Mouse (Mus musculus) hindbrain, postnatal 0 days (tissue): Measurements from ENCODE around the gene Ift57. TPM values are rescaled to one million over a fixed set of nuclear protein-coding genes. Genes with fewer than 3 reads are reported as not detected.

Experiments
- ATAC-seq: fragments of 200-750 bp; cut with Nextera tagmentation; 2 replicates; pipeline ENCODE4 v1.8.0; 2017; ENCODE audit warnings: mild to moderate bottlenecking, moderate TSS enrichment, moderate library complexity
- DNase-seq: peaks from one replicate; pipeline ENCODE4 v3.0.0-alpha.2; 2015; ENCODE audit warnings: low spot score
- H3K27ac ChIP-seq: fragments of 300-500 bp; sonication (generic); 2 replicates; pipeline ENCODE4 v1.5.1; 2014; ENCODE audit warnings: mild to moderate bottlenecking
- H3K27me3 ChIP-seq: fragments of 300-500 bp; sonication (generic); 2 replicates; pipeline ENCODE4 v1.6.1; 2014; ENCODE audit warnings: low read length, mixed read lengths; ENCODE audit not compliant: insufficient read depth
- H3K36me3 ChIP-seq: fragments of 300-500 bp; sonication (generic); 2 replicates; pipeline ENCODE4 v1.6.1; 2014; ENCODE audit warnings: low read length, mixed read lengths; ENCODE audit not compliant: insufficient read depth
- H3K4me1 ChIP-seq: fragments of 300-500 bp; sonication (generic); 2 replicates; pipeline ENCODE4 v1.6.1; 2014; ENCODE audit warnings: antibody characterized with exemption, low read length, mixed read lengths; ENCODE audit not compliant: insufficient read depth
- H3K4me2 ChIP-seq: fragments of 300-500 bp; sonication (generic); 2 replicates; pipeline ENCODE4 v1.6.1; 2014; ENCODE audit warnings: low read depth, mild to moderate bottlenecking, low read length, moderate library complexity, mixed read lengths
- H3K4me3 ChIP-seq: fragments of 300-500 bp; sonication (generic); 2 replicates; pipeline ENCODE4 v1.5.1; 2014; ENCODE audit warnings: low read length
- H3K9ac ChIP-seq: fragments of 300-500 bp; sonication (generic); replicated peaks from 2 replicates; pipeline ENCODE4 v1.6.1; 2014; ENCODE audit warnings: mild to moderate bottlenecking, low read length, moderate library complexity, mixed read lengths
- H3K9me3 ChIP-seq: fragments of 300-500 bp; sonication (generic); 2 replicates; pipeline ENCODE4 v1.6.1; 2016; ENCODE audit warnings: low read length, mixed read lengths
- CTCF ChIP-seq: IDR thresholded peaks from 2 replicates; pipeline ENCODE4 v1.5.1; 2016; ENCODE audit warnings: antibody characterized with exemption, control low read depth, low read depth
- WGBS: fragments of 180-500 bp; shearing (Covaris S2); extraction: QIAGEN DNeasy Blood & Tissue Kit; methylation state at CpG from one replicate; pipeline ENCODE4 v1.1.7; 2014; 5-methylcytosine and 5-hydroxymethylcytosine counted together
- polyA plus RNA-seq: library from polyadenylated mRNA; unstranded; fragments of >200 nt; fragmentation: Nextera tagmentation; extraction: Ambion mirVana; gene quantifications from 2 replicates; pipeline ENCODE4 v1.2.1, GENCODE M21; 2015
- total RNA-seq: library from RNA; depleted of rRNA; stranded (reverse); fragments of >200 nt; gene quantifications from 2 replicates; pipeline ENCODE4 v1.2.3, GENCODE M21; 2014

Ift57 gene
- total and polyA plus RNA-seq, 2 experiments from 2014 or later = 11.0 to 46.2 TPM

DNA sequence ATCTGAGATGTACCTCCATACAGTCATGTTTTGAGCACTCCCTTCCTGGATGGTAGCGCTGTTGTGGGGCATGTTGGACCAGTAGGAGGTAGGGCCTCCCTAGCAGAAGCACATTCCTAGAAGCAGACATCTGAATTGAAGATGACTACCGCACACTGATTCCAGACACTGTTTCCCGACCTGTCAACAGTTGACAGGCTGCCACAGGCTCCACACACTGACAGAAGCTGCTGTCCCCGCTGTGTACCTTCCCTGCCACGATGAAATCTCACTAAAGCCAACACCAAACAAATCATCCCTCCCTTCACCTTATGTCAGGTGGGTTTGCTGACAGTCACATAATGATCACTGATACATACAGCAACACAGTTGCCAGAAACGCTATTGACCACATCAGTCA is 19.4 kb upstream of the Ift57 start:
- H3K27ac ChIP-seq = no peak overlapping the region
- H3K4me3 ChIP-seq = no peak overlapping the region
- H3K4me1 ChIP-seq = no peaks in the 10 kb centered on the region
- H3K36me3 ChIP-seq = no peaks in the 10 kb centered on the region
- H3K27me3 ChIP-seq = no peaks in the 10 kb centered on the region
- 71% methylated on average over 6 of the region's 6 CpGs for WGBS
- H3K4me2 ChIP-seq = no peak overlapping the region
- no peaks in the 10 kb centered on the region for H3K9me3 ChIP-seq
- ATAC-seq = no peak
- TF ChIP-seq CTCF = no peak
- DNase-seq = no peak
- H3K9ac ChIP-seq = no peak overlapping the region

GRCm38 (mm10) chr16:49684961-49685360 is 14.1 kb upstream of the Ift57 start:
- H3K4me2 ChIP-seq = no peak overlapping the region
- no peak overlapping the region for H3K9ac ChIP-seq
- H3K4me3 ChIP-seq = no peak overlapping the region
- no peak for DNase-seq
- H3K9me3 ChIP-seq = no peaks in the 10 kb centered on the region
- H3K4me1 ChIP-seq = no peaks in the 10 kb centered on the region
- no peak for ATAC-seq
- H3K27ac ChIP-seq = no peak overlapping the region
- H3K27me3 ChIP-seq = no peaks in the 10 kb centered on the region
- TF ChIP-seq CTCF = no peak
- H3K36me3 ChIP-seq = no peaks in the 10 kb centered on the region
- WGBS = 32% methylated on average over 4 of the region's 4 CpGs

DNA sequence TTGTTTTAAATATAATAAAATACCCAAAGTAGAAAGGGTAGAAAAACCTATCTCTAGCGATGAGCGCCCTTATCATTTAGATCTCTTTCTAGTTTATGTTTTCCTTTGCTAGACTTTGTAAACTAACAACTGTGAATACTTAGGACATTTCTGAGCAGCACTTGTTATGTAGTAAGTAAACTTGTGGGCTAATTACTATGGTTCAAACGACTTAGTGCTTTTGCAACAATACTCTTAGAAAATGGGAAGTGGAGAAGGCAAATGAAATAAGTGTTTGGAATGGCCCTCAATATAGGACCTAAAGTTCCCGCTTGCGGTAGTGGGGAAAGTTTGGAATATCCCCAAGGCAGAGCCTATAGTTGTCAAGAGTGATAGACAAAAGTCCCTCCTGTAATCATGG is 788 bp downstream of the Ift57 start:
- Histone ChIP-seq H3K4me1 (0 out of 2 replicates have a peak, but pooled peaks cover 4% of the 10 kb centered on the region), H3K4me3 (peak overlapping the region; percentile 61), H3K9me3 (no peaks in the 10 kb centered on the region), H3K27ac (peak overlapping the region; percentile 74), H3K4me2 (peak overlapping the region; percentile 80), H3K9ac (peak overlapping the region; percentile 71), H3K27me3 (no peaks in the 10 kb centered on the region), H3K36me3 (no peaks in the 10 kb centered on the region)
- 19% methylated on average over 5 of the region's 5 CpGs for WGBS
- DNase-seq (no peak), ATAC-seq (no peak)
- no peak for TF ChIP-seq CTCF

DNA sequence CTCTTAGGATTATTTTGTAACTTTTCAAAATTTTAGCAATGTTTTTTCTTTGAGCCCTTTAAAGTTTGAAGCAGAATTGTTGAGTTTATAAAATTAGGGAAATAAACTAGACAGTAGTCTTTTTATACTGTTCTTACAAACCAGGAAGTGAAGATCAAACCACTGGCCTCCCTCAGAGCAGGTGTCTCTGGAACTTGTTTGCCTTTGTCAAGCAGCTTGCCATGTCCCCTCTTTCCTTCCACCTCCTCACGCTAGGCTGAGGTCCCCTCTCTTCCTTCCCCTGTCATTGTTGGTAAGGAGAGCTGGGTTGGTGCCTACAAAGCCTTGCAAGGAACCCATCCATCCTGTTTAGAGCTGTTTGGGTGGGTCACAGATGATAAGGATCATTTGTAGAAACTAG is 9.0 kb downstream of the Ift57 start:
- WGBS = 72% methylated on average over 1 of the region's 1 CpGs

GRCm38 (mm10) chr16:49710188-49710587 is 11.2 kb downstream of the Ift57 start:
- Histone ChIP-seq H3K4me3 (no peak overlapping the region), H3K9me3 (no peaks in the 10 kb centered on the region), H3K4me1 (no peaks in the 10 kb centered on the region), H3K27ac (no peak overlapping the region), H3K4me2 (no peak overlapping the region), H3K9ac (no peak overlapping the region), H3K27me3 (no peaks in the 10 kb centered on the region), H3K36me3 (peaks cover 10% of the 10 kb centered on the region; the same call in 1 of the 2 replicates)
- WGBS = 92% methylated on average over 3 of the region's 3 CpGs
- ATAC-seq = no peak
- no peak for TF ChIP-seq CTCF
- DNase-seq = no peak

More for the DNA sequence above, 9.0 kb downstream of the Ift57 start:
- Histone ChIP-seq H3K4me1 (no peaks in the 10 kb centered on the region), H3K4me2 (no peak overlapping the region), H3K9me3 (no peaks in the 10 kb centered on the region), H3K9ac (no peak overlapping the region), H3K36me3 (peaks cover 10% of the 10 kb centered on the region; the same call in 1 of the 2 replicates), H3K27me3 (no peaks in the 10 kb centered on the region), H3K27ac (no peak overlapping the region), H3K4me3 (no peak overlapping the region)
- TF ChIP-seq CTCF = no peak
- ATAC-seq = no peak
- DNase-seq = no peak

- DNase-seq (no peak), ATAC-seq (no peak)
- WGBS = 89% methylated on average over 3 of the region's 3 CpGs
- H3K4me1 ChIP-seq = no peaks in the 10 kb centered on the region
- no peak overlapping the region for H3K4me3 ChIP-seq
- peaks cover 10% of the 10 kb centered on the region; the same call in 1 of the 2 replicates for H3K36me3 ChIP-seq
- TF ChIP-seq CTCF = no peak
- no peaks in the 10 kb centered on the region for H3K27me3 ChIP-seq
- H3K4me2 ChIP-seq = no peak overlapping the region
- no peak overlapping the region for H3K9ac ChIP-seq
- no peak overlapping the region for H3K27ac ChIP-seq
- H3K9me3 ChIP-seq = no peaks in the 10 kb centered on the region
Observed at GRCm38 (mm10) chr16:49713302-49713701, 14.3 kb downstream of the Ift57 start.

GRCm38 (mm10) chr16:49720671-49721070 is 21.6 kb downstream of the Ift57 start:
- Histone ChIP-seq H3K9me3 (no peaks in the 10 kb centered on the region), H3K36me3 (no peaks in the 10 kb centered on the region), H3K27ac (no peak overlapping the region), H3K4me2 (no peak overlapping the region), H3K4me3 (no peak overlapping the region), H3K4me1 (peaks cover 15% of the 10 kb centered on the region; the same call in 1 of the 2 replicates), H3K27me3 (no peaks in the 10 kb centered on the region), H3K9ac (no peak overlapping the region)
- DNase-seq = peak; percentile 75
- ATAC-seq = peak; percentile 70
- no peak for TF ChIP-seq CTCF
- WGBS = 62% methylated on average over 2 of the region's 2 CpGs
